Mouse (Mus musculus): Measurements from ENCODE around the gene Limch1.

GRCm38 (mm10) chr5:66798591-66799003 is 53.0 kb downstream of the Limch1 start:
- TF ChIP-seq POLR2A (IDR thresholded peaks at IDR 0.05; ENCODE audit: extremely low read depth, insufficient read depth, low read length): no peak
- no peak for TF ChIP-seq CTCF (IDR thresholded peaks at IDR 0.05; ENCODE audit: low read depth, low read length)
